Mouse (Mus musculus) stomach, embryonic 14.5 days (tissue): ENCODE measurements around the gene Il18rap. TPM values are rescaled to one million over a fixed set of nuclear protein-coding genes. Genes with fewer than 3 reads are reported as not detected.
A peak's percentile ranks its signal among the peaks of the same experiment; 100 is the strongest.

ENCODE experiments used
- ATAC-seq: fragments of 200-750 bp; cut with Nextera tagmentation; 2 replicates; pipeline ENCODE4 v1.8.0; 2017; ENCODE audit warnings: low read depth, moderate TSS enrichment; ENCODE audit not compliant: insufficient number of reproducible peaks, insufficient read depth, low FRiP score
- H3K27ac ChIP-seq: fragments of 300-500 bp; sonication (generic); 2 replicates; pipeline ENCODE4 v1.5.1; 2014; ENCODE audit warnings: mild to moderate bottlenecking, low read length, moderate library complexity, mixed read lengths
- H3K27me3 ChIP-seq: fragments of 300-500 bp; sonication (generic); 2 replicates; pipeline ENCODE4 v1.6.1; 2014; ENCODE audit warnings: low read length, control low read depth, mixed read lengths; ENCODE audit not compliant: control insufficient read depth, insufficient read depth
- H3K36me3 ChIP-seq: fragments of 300-500 bp; sonication (generic); 2 replicates; pipeline ENCODE4 v1.6.1; 2014; ENCODE audit warnings: mild to moderate bottlenecking, control low read depth, low read length, moderate library complexity, mixed read lengths; ENCODE audit not compliant: control insufficient read depth, insufficient read depth
- H3K4me1 ChIP-seq: fragments of 300-500 bp; sonication (generic); 2 replicates; pipeline ENCODE4 v1.6.1; 2014; ENCODE audit warnings: low read length, control low read depth, mixed read lengths; ENCODE audit not compliant: control insufficient read depth, insufficient read depth
- H3K4me2 ChIP-seq: fragments of 300-500 bp; sonication (generic); replicated peaks from 2 replicates; pipeline ENCODE4 v1.6.1; 2014; ENCODE audit warnings: low read depth, low read length, control low read depth
- H3K4me3 ChIP-seq: fragments of 300-500 bp; sonication (generic); 2 replicates; pipeline ENCODE4 v1.5.1; 2014; ENCODE audit warnings: low read depth, low read length, control low read depth
- H3K9ac ChIP-seq: fragments of 300-500 bp; sonication (generic); replicated peaks from 2 replicates; pipeline ENCODE4 v1.6.1; 2014; ENCODE audit warnings: low read depth, mild to moderate bottlenecking, control low read depth, low read length, moderate library complexity, mixed read lengths
- H3K9me3 ChIP-seq: fragments of 300-500 bp; sonication (generic); 2 replicates; pipeline ENCODE4 v1.6.1; 2016; ENCODE audit warnings: low read depth, low read length, control low read depth; ENCODE audit not compliant: control insufficient read depth
- WGBS: fragments of 180-500 bp; shearing (Covaris S2); extraction: QIAGEN DNeasy Blood & Tissue Kit; methylation state at CpG from one replicate; pipeline ENCODE4 v1.1.7; 2014; 5-methylcytosine and 5-hydroxymethylcytosine counted together
- polyA plus RNA-seq: library from polyadenylated mRNA; unstranded; fragments of >200 nt; fragmentation: Nextera tagmentation; extraction: Ambion mirVana; gene quantifications from 2 replicates; pipeline ENCODE4 v1.2.1, GENCODE M21; 2014

Gene Il18rap
- 0.18 and 0.43 TPM in 2 replicates for polyA plus RNA-seq

DNA sequence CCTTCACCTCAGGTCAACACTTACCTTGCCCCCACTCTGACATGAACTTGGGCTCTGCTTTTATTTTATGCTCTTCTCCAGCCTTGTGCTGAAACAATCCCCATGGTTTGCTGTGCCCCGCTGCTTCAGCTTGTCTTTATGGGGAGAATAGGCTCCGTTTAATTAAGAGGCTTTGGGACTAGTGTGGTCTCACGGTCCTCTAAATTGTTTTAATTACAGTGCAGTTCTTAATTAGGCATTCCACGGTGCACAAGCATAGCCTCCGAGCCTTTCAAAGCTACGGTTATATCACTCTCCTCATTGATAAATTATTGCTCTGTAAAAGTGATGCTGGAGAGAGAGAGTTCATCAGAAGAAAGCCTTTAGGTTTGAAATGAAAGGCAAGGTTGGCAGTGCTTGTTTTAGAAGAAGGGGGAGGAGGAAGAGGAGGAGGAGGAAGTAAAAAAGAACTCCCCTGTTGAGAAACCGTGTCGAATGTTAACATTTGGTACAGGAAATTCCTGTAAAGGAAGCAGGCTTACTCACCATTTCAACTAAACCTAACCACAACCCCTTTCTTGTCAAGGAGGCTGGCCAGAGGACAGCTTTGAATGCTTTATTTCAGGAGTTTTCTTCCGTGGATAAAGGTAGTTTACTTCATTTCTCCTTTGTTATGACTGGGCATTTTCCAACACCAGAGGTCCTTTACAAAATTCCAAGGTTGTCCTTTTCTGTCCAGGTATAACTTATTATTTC is at the start of gene Il18rap:
Gene Il18rap, plus strand, starts transcription at position 512 of the 735 bp plus-strand sequence.
- Histone ChIP-seq H3K9me3 (no peaks in the 10 kb centered on the region), H3K4me3 (no peak within 1 kb of the TSS), H3K4me2 (no peak within 1 kb of the TSS), H3K4me1 (no peaks in the 10 kb centered on the region), H3K36me3 (no peaks in the 10 kb centered on the region), H3K27ac (no peak within 1 kb of the TSS), H3K27me3 (no peaks in the 10 kb centered on the region), H3K9ac (no peak within 1 kb of the TSS)
- ATAC-seq = no peak
- WGBS = 56% methylated on average over 9 of the region's 9 CpGs

DNA sequence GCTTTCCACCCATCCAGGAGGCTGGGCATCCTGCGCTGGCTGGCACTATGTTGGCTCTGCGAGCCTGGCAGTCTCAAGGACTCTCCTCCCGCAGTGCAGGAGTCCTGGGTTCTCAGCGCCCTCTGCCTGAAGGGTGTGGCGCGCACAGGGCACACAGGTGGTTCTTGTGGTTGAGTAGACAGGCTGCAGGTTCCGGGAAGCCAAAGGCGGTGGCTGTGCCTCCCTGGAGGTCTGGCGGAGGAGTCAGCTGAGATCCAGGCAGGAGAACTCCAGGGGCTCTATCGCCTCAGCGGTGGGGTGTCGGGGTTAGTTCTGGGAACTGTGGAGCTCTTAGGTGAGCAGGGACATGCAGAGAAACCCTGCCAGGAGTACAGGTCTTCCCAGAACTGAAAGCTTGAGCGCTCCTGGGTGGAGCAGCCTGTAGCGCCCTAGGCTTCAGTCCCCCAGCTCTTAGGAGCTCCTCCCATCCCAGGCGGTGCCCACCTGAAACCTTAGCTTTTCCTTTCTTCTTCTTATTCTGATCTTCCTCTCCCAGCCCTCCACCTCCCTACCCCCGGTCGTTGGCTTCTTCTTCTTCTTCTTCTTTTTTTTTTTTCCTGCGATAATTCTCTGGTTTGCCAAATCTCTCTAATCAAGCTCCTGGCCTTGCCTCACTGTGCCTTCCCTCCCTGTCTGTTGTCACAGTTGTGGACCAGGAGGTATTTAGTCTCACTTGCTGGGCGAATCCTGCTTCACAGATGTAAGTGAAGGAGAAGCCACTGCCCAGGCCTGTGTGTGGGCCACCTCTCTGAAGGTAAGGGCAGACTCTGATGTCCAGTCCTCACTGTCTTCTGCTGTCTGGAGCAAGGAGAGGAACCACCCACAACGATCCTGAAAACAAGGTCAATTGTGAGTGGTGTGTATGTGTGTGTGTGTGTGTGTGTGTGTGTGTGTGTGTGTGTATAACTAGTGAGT is 49.4 kb upstream of the Il18rap start, which contains the start of gene Il18r1:
Gene Il18r1, plus strand, starts transcription at position 76 of the 954 bp plus-strand sequence.
- Histone ChIP-seq H3K9me3 (no peaks in the 10 kb centered on the region), H3K4me2 (peak within 1 kb of the TSS; percentile 14; the same call in 1 of the 2 replicates), H3K27me3 (no peaks in the 10 kb centered on the region), H3K27ac (no peak within 1 kb of the TSS), H3K9ac (no peak within 1 kb of the TSS), H3K4me1 (no peaks in the 10 kb centered on the region), H3K36me3 (no peaks in the 10 kb centered on the region), H3K4me3 (no peak within 1 kb of the TSS)
- WGBS = 39% methylated on average over 20 of the region's 20 CpGs
- ATAC-seq = no peak

DNA sequence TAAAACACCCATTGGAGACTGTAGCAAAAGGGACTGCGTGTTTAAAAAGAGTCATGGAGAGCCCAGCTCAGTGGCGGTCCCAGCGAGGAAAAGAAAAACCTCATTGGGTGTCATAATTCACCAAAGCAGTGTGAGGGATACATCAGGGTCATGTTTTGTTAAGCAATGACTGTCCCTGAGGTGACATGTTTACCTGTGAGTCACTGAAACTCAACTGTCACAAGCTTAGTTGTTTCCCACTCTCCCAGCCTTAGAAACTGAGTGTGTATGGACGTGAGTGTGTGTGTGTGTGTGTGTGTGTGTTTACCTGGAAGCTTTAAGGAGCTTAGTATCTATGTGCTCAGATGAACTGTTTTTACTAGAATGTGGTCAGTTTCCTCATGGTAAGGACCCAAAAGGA is 47.9 kb upstream of the Il18rap start:
- 85% methylated on average over 4 of the region's 4 CpGs for WGBS
- ATAC-seq = no peak

DNA sequence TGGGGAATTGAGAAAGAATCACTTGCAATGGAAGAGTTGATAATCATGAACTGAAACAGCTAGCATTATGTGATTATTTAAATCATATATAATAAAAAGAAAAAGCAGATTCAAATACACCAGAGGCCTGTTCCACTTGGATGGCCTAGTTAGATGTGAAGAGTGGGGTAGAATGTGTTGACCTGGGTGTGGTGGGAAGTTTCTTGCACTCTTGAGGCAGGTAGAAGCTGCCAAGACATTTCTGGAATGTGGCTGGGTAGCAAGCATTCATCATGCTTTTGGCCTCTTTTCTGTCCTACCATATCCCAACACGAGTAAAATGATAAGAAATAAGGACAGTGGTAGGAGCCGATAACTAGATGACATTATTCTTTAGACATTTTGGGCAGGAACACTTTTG is 46.4 kb upstream of the Il18rap start:
- no peaks in the 10 kb centered on the region for H3K4me1 ChIP-seq
- ATAC-seq = no peak
- no peaks in the 10 kb centered on the region for H3K27me3 ChIP-seq
- H3K9ac ChIP-seq = no peak overlapping the region
- no peaks in the 10 kb centered on the region for H3K9me3 ChIP-seq
- 68% methylated on average over 2 of the region's 2 CpGs for WGBS
- no peaks in the 10 kb centered on the region for H3K36me3 ChIP-seq
- H3K4me3 ChIP-seq = no peak overlapping the region
- no peak overlapping the region for H3K27ac ChIP-seq
- no peak overlapping the region for H3K4me2 ChIP-seq

More for the DNA sequence above, 47.9 kb upstream of the Il18rap start:
- Histone ChIP-seq H3K27me3 (no peaks in the 10 kb centered on the region), H3K36me3 (no peaks in the 10 kb centered on the region), H3K9me3 (no peaks in the 10 kb centered on the region), H3K9ac (no peak overlapping the region), H3K4me1 (no peaks in the 10 kb centered on the region), H3K27ac (no peak overlapping the region), H3K4me3 (no peak overlapping the region), H3K4me2 (no peak overlapping the region)

DNA sequence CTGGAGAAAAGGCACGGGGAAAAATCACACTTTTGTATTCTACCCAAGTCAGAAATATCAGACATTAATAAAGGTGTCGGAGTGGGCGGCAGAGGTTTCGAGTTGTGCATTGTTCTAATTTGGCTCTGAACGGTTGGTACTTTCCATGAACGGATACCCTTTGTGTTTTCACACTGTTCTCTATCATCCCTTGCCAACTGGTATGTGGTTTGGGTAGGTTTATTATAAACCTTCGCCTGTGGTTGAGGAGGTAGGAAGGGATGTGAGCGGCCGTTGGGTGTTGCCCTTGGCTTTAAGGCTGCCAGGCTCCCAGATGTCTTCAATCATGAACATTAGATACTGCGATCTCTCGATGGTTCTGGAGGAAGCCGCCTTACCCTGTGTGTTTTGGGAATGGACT is 45.3 kb upstream of the Il18rap start:
- Histone ChIP-seq H3K27me3 (no peaks in the 10 kb centered on the region), H3K27ac (no peak overlapping the region), H3K9me3 (no peaks in the 10 kb centered on the region), H3K36me3 (no peaks in the 10 kb centered on the region), H3K4me1 (no peaks in the 10 kb centered on the region), H3K4me3 (no peak overlapping the region), H3K9ac (no peak overlapping the region), H3K4me2 (no peak overlapping the region)
- WGBS = 84% methylated on average over 12 of the region's 12 CpGs
- no peak for ATAC-seq

DNA sequence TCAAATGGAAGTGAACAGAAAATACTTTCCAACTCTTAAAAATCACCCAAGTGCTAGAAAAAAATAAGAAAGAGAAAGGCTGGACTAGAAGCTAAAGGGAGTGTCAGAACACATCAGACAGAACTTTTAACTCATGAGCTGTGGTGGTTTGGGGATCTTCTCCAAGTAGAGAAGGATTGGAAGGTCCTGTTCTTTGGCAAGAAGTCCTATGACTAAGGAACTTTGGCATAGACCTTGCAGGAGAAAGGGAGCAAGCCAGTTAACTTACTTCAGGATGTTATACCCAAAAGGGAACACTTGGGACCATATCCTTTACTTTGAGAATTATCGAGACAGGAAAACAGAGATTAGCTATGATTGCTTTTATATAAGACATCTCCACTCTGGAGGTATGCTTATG is 42.8 kb upstream of the Il18rap start:
- no peaks in the 10 kb centered on the region for H3K4me1 ChIP-seq
- H3K4me3 ChIP-seq = no peak overlapping the region
- no peak overlapping the region for H3K9ac ChIP-seq
- H3K36me3 ChIP-seq = no peaks in the 10 kb centered on the region
- H3K27me3 ChIP-seq = no peaks in the 10 kb centered on the region
- H3K4me2 ChIP-seq = no peak overlapping the region
- no peaks in the 10 kb centered on the region for H3K9me3 ChIP-seq
- no peak for ATAC-seq
- WGBS = 97% methylated on average over 1 of the region's 1 CpGs
- H3K27ac ChIP-seq = no peak overlapping the region

DNA sequence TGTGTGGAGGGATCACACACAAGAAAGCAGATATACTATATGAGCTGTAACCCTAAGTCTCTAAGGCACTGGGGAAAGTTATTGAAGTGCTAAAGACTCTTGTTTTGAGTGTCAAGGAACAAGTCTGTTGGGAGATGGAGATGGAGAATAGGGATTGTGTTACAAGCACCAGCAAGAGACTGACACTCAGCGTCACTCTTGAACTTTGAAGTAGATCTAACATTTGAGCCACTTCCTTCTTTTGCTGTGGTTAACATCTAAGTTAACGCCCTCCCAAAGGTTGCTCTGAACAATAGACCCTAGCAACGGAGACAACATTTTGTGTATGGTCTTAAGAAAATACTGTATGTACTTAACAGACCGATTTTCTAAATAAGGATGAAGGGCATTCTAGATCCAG is 41.5 kb upstream of the Il18rap start:
- Histone ChIP-seq H3K9ac (no peak overlapping the region), H3K4me3 (no peak overlapping the region), H3K27ac (no peak overlapping the region), H3K9me3 (no peaks in the 10 kb centered on the region), H3K4me1 (no peaks in the 10 kb centered on the region), H3K27me3 (no peaks in the 10 kb centered on the region), H3K36me3 (no peaks in the 10 kb centered on the region), H3K4me2 (no peak overlapping the region)
- WGBS = 88% methylated on average over 4 of the region's 4 CpGs
- ATAC-seq = no peak

DNA sequence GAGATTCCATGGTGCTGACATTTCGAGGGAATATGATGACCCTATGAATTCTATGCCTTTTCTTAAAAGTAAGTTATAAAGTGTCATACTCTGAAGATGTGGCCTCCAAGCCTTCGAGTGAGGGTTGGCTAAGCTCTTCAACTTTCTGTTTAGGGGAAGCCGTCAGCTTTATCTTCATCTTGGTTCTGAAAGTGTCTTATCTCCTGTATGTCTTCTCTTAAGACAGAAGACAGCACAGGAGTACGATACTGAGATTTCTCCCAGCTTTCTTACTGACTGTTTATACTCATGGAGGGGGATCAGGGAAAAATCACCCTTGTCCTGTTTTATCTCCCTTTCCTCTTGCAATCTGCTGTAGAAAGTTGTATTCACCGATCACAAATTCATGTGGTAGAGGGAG is 40.8 kb upstream of the Il18rap start:
- no peak overlapping the region for H3K4me3 ChIP-seq
- no peak overlapping the region for H3K27ac ChIP-seq
- H3K36me3 ChIP-seq = no peaks in the 10 kb centered on the region
- 70% methylated on average over 5 of the region's 5 CpGs for WGBS
- H3K9ac ChIP-seq = no peak overlapping the region
- no peaks in the 10 kb centered on the region for H3K27me3 ChIP-seq
- no peaks in the 10 kb centered on the region for H3K4me1 ChIP-seq
- ATAC-seq = no peak
- no peak overlapping the region for H3K4me2 ChIP-seq
- no peaks in the 10 kb centered on the region for H3K9me3 ChIP-seq
